Mouse (Mus musculus): ENCODE measurements at regions not wholly inside any gene's neighbourhood (a gene's known extent, or its start where the extent isn't known, plus 50 kb on each side); places are given as distances from the start of the nearest gene placed in this dataset.

DNA sequence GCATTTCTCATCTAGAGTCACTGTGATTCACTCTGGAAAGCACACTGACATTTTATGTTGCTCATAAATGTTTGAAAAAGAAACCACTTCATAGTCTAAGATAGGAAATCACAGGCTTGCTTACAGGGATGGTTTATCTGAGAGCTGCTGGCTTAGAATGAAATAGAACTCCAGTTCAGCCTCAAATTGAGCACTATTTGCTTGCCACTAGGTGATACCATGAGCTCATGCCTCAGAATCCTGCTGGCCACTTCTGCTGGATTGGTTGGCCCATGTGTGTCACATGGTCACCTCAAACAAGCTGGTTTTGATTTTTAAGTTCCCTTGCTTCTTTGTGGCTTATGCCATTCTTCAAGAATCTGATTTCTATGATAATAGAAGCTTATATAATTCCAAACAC lies 104.8 kb upstream of the Wdr3 start:
- no peak overlapping the region for H3K27ac ChIP-seq (replicated peaks; ENCODE audit: low read depth, low read length)
- no peak; the same call in 1 of the 2 replicates for ATAC-seq (ENCODE audit: low read depth)
- no peaks in the 10 kb centered on the region for H3K27me3 ChIP-seq (replicated peaks; ENCODE audit: control insufficient read depth, insufficient read depth, low read length)
- no peak overlapping the region for H3K4me2 ChIP-seq (ENCODE audit: low read depth, low read length)
- H3K9me3 ChIP-seq (ENCODE audit: control insufficient read depth, low read length), result no peaks in the 10 kb centered on the region
- H3K4me1 ChIP-seq (ENCODE audit: control insufficient read depth, insufficient read depth, low read length), result no peaks in the 10 kb centered on the region
- no peak overlapping the region for H3K4me3 ChIP-seq (ENCODE audit: low read depth, low read length)
- H3K36me3 ChIP-seq (ENCODE audit: control insufficient read depth, insufficient read depth, low read length), result no peaks in the 10 kb centered on the region
- DNase-seq (ENCODE audit: low spot score), result no peak
- H3K9ac ChIP-seq (ENCODE audit: low read depth, low read length), result no peak overlapping the region

GRCm38 (mm10) chr3:100264991-100265390 lies 102.8 kb upstream of the Wdr3 start:
- DNase-seq (ENCODE audit: low spot score) (no peak), ATAC-seq (ENCODE audit: low read depth) (no peak)
- Histone ChIP-seq H3K9ac (ENCODE audit: low read depth, low read length) (no peak overlapping the region), H3K27ac (replicated peaks; ENCODE audit: low read depth, low read length) (no peak overlapping the region), H3K4me3 (ENCODE audit: low read depth, low read length) (no peak overlapping the region), H3K4me1 (ENCODE audit: control insufficient read depth, insufficient read depth, low read length) (no peaks in the 10 kb centered on the region), H3K36me3 (ENCODE audit: control insufficient read depth, insufficient read depth, low read length) (no peaks in the 10 kb centered on the region), H3K9me3 (ENCODE audit: control insufficient read depth, low read length) (no peaks in the 10 kb centered on the region), H3K4me2 (ENCODE audit: low read depth, low read length) (no peak overlapping the region), H3K27me3 (replicated peaks; ENCODE audit: control insufficient read depth, insufficient read depth, low read length) (no peaks in the 10 kb centered on the region)
- WGBS, result 59% methylated on average over 5 of the region's 5 CpGs

All from embryonic facial prominence, embryonic 14.5 days (tissue).